Mouse (Mus musculus): ENCODE measurements around the gene Sh3gl3. TPM values are rescaled to one million over a fixed set of nuclear protein-coding genes. Genes with fewer than 3 reads are reported as not detected.

The Sh3gl3 gene
- polyA plus RNA-seq, 1 experiment from 2014 or later: 72.2 TPM

GRCm38 (mm10) chr7:82233201-82233600 is 59.6 kb downstream of the Sh3gl3 start:
- WGBS: 66% methylated on average over 7 of the region's 7 CpGs
- no peaks in the 10 kb centered on the region for H3K9me3 ChIP-seq (ENCODE audit: control insufficient read depth, low read length)
- no peak overlapping the region for H3K4me2 ChIP-seq (replicated peaks)
- ATAC-seq (ENCODE audit: low FRiP score): no peak
- H3K4me1 ChIP-seq (replicated peaks; ENCODE audit: control insufficient read depth, insufficient read depth, low read length): no peaks in the 10 kb centered on the region
- H3K9ac ChIP-seq: no peak overlapping the region
- no peak for DNase-seq (ENCODE audit: low spot score)
- H3K27ac ChIP-seq: no peak overlapping the region
- H3K36me3 ChIP-seq (replicated peaks; ENCODE audit: control insufficient read depth, insufficient read depth): no peaks in the 10 kb centered on the region
- H3K27me3 ChIP-seq (ENCODE audit: control insufficient read depth, insufficient read depth, low read length): no peaks in the 10 kb centered on the region
- no peak overlapping the region for H3K4me3 ChIP-seq (replicated peaks; ENCODE audit: low read length)

GRCm38 (mm10) chr7:82234010-82234897 is 60.6 kb downstream of the Sh3gl3 start:
- no peaks in the 10 kb centered on the region for H3K27me3 ChIP-seq (ENCODE audit: control insufficient read depth, insufficient read depth, low read length)
- no peaks in the 10 kb centered on the region for H3K36me3 ChIP-seq (replicated peaks; ENCODE audit: control insufficient read depth, insufficient read depth)
- 50% methylated on average over 11 of the region's 11 CpGs for WGBS
- no peak for ATAC-seq (ENCODE audit: low FRiP score)
- H3K27ac ChIP-seq: no peak overlapping the region
- no peak overlapping the region for H3K4me3 ChIP-seq (replicated peaks; ENCODE audit: low read length)
- H3K9ac ChIP-seq: no peak overlapping the region
- H3K9me3 ChIP-seq (ENCODE audit: control insufficient read depth, low read length): no peaks in the 10 kb centered on the region
- no peak for DNase-seq (ENCODE audit: low spot score)
- H3K4me1 ChIP-seq (replicated peaks; ENCODE audit: control insufficient read depth, insufficient read depth, low read length): no peaks in the 10 kb centered on the region
- no peak overlapping the region for H3K4me2 ChIP-seq (replicated peaks)

DNA sequence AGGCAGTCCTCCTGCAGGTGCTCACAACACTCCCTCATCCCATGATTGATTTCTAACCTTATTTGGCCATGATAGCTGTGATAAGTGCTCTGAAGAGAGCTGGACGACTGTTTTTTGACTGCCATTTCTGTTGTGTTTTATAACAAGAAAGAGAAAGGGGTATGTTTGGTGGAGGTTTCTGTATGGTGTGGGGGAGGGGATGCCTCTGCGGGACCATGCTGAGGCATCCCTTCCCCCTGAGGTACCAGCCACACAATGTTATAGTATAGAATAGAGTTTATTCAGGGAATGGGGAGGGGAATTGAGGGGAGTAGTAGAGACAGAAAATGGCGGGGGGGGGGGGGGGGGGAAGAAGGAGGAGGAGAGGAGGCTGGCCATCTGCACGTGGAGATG is 61.3 kb downstream of the Sh3gl3 start:
- no peaks in the 10 kb centered on the region for H3K9me3 ChIP-seq (ENCODE audit: control insufficient read depth, low read length)
- H3K9ac ChIP-seq: no peak overlapping the region
- H3K4me2 ChIP-seq (replicated peaks): no peak overlapping the region
- H3K36me3 ChIP-seq (replicated peaks; ENCODE audit: control insufficient read depth, insufficient read depth): no peaks in the 10 kb centered on the region
- H3K4me1 ChIP-seq (replicated peaks; ENCODE audit: control insufficient read depth, insufficient read depth, low read length): no peaks in the 10 kb centered on the region
- WGBS: 32% methylated on average over 2 of the region's 4 CpGs
- H3K4me3 ChIP-seq (replicated peaks; ENCODE audit: low read length): no peak overlapping the region
- DNase-seq (ENCODE audit: low spot score) (no peak), ATAC-seq (ENCODE audit: low FRiP score) (no peak)
- no peaks in the 10 kb centered on the region for H3K27me3 ChIP-seq (ENCODE audit: control insufficient read depth, insufficient read depth, low read length)
- H3K27ac ChIP-seq: no peak overlapping the region

DNA sequence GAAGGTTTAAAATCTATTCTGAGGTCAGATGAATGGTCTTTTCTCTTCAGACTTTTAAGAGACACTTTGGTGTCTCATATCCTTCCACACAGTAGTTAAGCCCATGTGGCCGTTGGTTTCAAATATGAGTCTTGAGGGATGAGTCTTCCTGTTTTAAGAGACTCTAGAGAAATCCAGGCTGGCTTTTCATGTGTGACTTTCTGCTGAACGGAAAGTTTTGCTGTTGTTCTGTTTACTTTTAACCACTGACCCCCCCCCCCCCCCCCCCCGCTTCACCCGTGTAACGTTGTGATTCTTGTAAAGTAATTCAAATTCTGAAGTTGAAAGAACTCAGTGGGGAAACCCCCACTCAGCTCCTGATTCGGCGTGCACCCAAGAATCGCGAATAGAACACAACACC is 61.8 kb downstream of the Sh3gl3 start:
- 77% methylated on average over 7 of the region's 9 CpGs for WGBS
- ATAC-seq (ENCODE audit: low FRiP score): no peak
- no peak overlapping the region for H3K27ac ChIP-seq

DNA sequence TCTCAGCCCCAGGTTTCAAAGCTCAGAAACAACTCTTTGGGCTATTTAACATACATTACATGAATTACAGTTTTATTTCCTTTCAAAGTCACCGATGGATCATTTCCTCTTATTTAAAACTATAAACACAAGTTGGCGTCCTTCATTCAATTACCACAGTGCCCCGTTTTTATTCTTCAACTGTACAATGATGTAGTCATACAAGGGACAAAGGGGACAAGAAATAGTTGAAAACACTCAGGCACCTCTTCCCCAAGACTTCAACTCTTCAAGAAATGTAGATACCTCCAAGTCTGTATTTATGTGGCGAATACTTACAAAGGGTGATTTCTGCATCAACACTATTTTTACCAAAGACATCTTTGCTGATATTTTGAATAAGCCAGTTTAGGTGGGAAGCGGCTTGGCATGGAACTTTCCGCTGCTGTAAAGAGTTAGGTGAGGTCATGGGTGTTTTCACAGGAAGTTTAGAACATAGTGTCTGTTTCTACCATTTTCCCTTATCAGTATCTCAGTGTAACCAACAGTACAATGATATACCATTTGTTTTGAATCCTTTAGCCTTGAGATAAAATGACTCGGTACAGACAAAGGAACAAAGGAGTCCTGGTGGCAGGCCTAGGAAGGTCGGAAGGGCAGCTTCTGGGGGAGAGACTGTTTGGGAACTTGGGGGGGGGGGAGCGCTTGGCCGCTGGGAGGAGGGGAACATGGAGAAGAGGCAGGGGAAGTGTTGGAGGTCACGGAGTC is 62.7 kb downstream of the Sh3gl3 start:
- no peak for ATAC-seq (ENCODE audit: low FRiP score)
- no peaks in the 10 kb centered on the region for H3K9me3 ChIP-seq (ENCODE audit: control insufficient read depth, low read length)
- no peak for DNase-seq (ENCODE audit: low spot score)
- H3K4me3 ChIP-seq (replicated peaks; ENCODE audit: low read length): no peak overlapping the region
- H3K4me2 ChIP-seq (replicated peaks): no peak overlapping the region
- H3K4me1 ChIP-seq (replicated peaks; ENCODE audit: control insufficient read depth, insufficient read depth, low read length): no peaks in the 10 kb centered on the region
- no peak overlapping the region for H3K27ac ChIP-seq
- no peak overlapping the region for H3K9ac ChIP-seq
- no peaks in the 10 kb centered on the region for H3K36me3 ChIP-seq (replicated peaks; ENCODE audit: control insufficient read depth, insufficient read depth)
- 65% methylated on average over 10 of the region's 11 CpGs for WGBS
- H3K27me3 ChIP-seq (ENCODE audit: control insufficient read depth, insufficient read depth, low read length): no peaks in the 10 kb centered on the region

More for the DNA sequence above, 61.8 kb downstream of the Sh3gl3 start:
- Histone ChIP-seq H3K36me3 (replicated peaks; ENCODE audit: control insufficient read depth, insufficient read depth) (no peaks in the 10 kb centered on the region), H3K27me3 (ENCODE audit: control insufficient read depth, insufficient read depth, low read length) (no peaks in the 10 kb centered on the region), H3K4me1 (replicated peaks; ENCODE audit: control insufficient read depth, insufficient read depth, low read length) (no peaks in the 10 kb centered on the region), H3K9ac (no peak overlapping the region), H3K4me3 (replicated peaks; ENCODE audit: low read length) (no peak overlapping the region), H3K4me2 (replicated peaks) (no peak overlapping the region), H3K9me3 (ENCODE audit: control insufficient read depth, low read length) (no peaks in the 10 kb centered on the region)
- no peak for DNase-seq (ENCODE audit: low spot score)

GRCm38 (mm10) chr7:82236899-82237162 is 63.2 kb downstream of the Sh3gl3 start:
- Histone ChIP-seq H3K9ac (no peak overlapping the region), H3K4me2 (replicated peaks) (no peak overlapping the region), H3K36me3 (replicated peaks; ENCODE audit: control insufficient read depth, insufficient read depth) (no peaks in the 10 kb centered on the region), H3K27me3 (ENCODE audit: control insufficient read depth, insufficient read depth, low read length) (no peaks in the 10 kb centered on the region), H3K27ac (no peak overlapping the region), H3K9me3 (ENCODE audit: control insufficient read depth, low read length) (no peaks in the 10 kb centered on the region), H3K4me1 (replicated peaks; ENCODE audit: control insufficient read depth, insufficient read depth, low read length) (no peaks in the 10 kb centered on the region), H3K4me3 (replicated peaks; ENCODE audit: low read length) (no peak overlapping the region)
- 68% methylated on average over 4 of the region's 4 CpGs for WGBS
- ATAC-seq (ENCODE audit: low FRiP score) (no peak), DNase-seq (ENCODE audit: low spot score) (no peak)

- Histone ChIP-seq H3K36me3 (replicated peaks; ENCODE audit: control insufficient read depth, insufficient read depth) (no peaks in the 10 kb centered on the region), H3K9ac (no peak overlapping the region), H3K9me3 (ENCODE audit: control insufficient read depth, low read length) (no peaks in the 10 kb centered on the region), H3K4me3 (replicated peaks; ENCODE audit: low read length) (no peak overlapping the region), H3K27ac (no peak overlapping the region), H3K4me2 (replicated peaks) (no peak overlapping the region), H3K4me1 (replicated peaks; ENCODE audit: control insufficient read depth, insufficient read depth, low read length) (no peaks in the 10 kb centered on the region), H3K27me3 (ENCODE audit: control insufficient read depth, insufficient read depth, low read length) (no peaks in the 10 kb centered on the region)
- WGBS: 73% methylated on average over 8 of the region's 8 CpGs
- ATAC-seq (ENCODE audit: low FRiP score): no peak
- DNase-seq (ENCODE audit: low spot score): no peak
Measured at GRCm38 (mm10) chr7:82240424-82241240, 67.0 kb downstream of the Sh3gl3 start.

DNA sequence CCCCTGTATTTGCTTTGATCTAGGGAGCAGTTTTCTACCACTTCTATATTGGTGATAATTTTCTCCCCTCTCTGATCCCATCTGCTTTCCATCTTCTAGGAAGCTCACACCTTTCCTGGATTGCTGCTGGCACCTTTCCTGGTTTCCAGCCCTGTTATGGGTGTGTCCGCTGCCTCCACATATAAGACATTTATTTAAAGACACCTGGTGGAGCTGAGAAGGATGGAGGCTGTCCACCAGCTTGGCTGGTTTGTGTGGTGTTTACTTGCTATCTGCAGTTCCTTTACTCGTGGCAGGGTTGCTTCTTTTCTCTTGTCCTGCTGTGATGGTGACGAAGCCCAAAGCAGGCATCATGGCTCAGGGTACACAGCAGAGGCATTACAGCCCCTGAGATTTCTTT is 71.1 kb downstream of the Sh3gl3 start:
- H3K9me3 ChIP-seq (ENCODE audit: control insufficient read depth, low read length): no peaks in the 10 kb centered on the region
- WGBS: 83% methylated on average over 3 of the region's 3 CpGs
- no peak for DNase-seq (ENCODE audit: low spot score)
- no peak overlapping the region for H3K9ac ChIP-seq
- H3K4me3 ChIP-seq (replicated peaks; ENCODE audit: low read length): no peak overlapping the region
- H3K4me1 ChIP-seq (replicated peaks; ENCODE audit: control insufficient read depth, insufficient read depth, low read length): 0 out of 2 replicates have a peak, but pooled peaks cover 7% of the 10 kb centered on the region
- H3K27me3 ChIP-seq (ENCODE audit: control insufficient read depth, insufficient read depth, low read length): no peaks in the 10 kb centered on the region
- no peak overlapping the region for H3K4me2 ChIP-seq (replicated peaks)
- no peak overlapping the region for H3K27ac ChIP-seq
- ATAC-seq (ENCODE audit: low FRiP score): no peak
- H3K36me3 ChIP-seq (replicated peaks; ENCODE audit: control insufficient read depth, insufficient read depth): no peaks in the 10 kb centered on the region
